Mouse (Mus musculus): ENCODE data around the gene Syne1.

Gene Syne1

GRCm38 (mm10) chr10:5067113-5067512, 484.2 kb downstream of the Syne1 start:
- DNase-seq (ENCODE audit: low read depth, low spot score): no peak

GRCm38 (mm10) chr10:5059983-5060382, 491.3 kb downstream of the Syne1 start:
- DNase-seq (ENCODE audit: low read depth, low spot score): no peak

GRCm38 (mm10) chr10:5058876-5059275, 492.4 kb downstream of the Syne1 start:
- DNase-seq (ENCODE audit: low read depth, low spot score): no peak

GRCm38 (mm10) chr10:5057661-5058060, 493.6 kb downstream of the Syne1 start:
- DNase-seq (ENCODE audit: low read depth, low spot score): no peak

- no peak for DNase-seq (ENCODE audit: low read depth, low spot score)
These were observed 494.3 kb downstream of the Syne1 start for GRCm38 (mm10) chr10:5056940-5057339.

GRCm38 (mm10) chr10:5056243-5056735, 495.0 kb downstream of the Syne1 start:
- no peak for DNase-seq (ENCODE audit: low read depth, low spot score)

- DNase-seq (ENCODE audit: low read depth, low spot score): no peak
These were observed 505.6 kb downstream of the Syne1 start for GRCm38 (mm10) chr10:5045671-5046070.

- no peak for DNase-seq (ENCODE audit: low read depth, low spot score)
These were observed 506.1 kb downstream of the Syne1 start for GRCm38 (mm10) chr10:5045213-5045612.

- no peak for DNase-seq (ENCODE audit: low read depth, low spot score)
These were observed 506.8 kb downstream of the Syne1 start for GRCm38 (mm10) chr10:5044481-5044880.

GRCm38 (mm10) chr10:5041254-5041653, 510.0 kb downstream of the Syne1 start:
- DNase-seq (ENCODE audit: low read depth, low spot score): no peak

- no peak for DNase-seq (ENCODE audit: low read depth, low spot score)
These were observed 518.9 kb downstream of the Syne1 start for GRCm38 (mm10) chr10:5032192-5033048.

GRCm38 (mm10) chr10:5029883-5030282, 521.4 kb downstream of the Syne1 start:
- no peak for DNase-seq (ENCODE audit: low read depth, low spot score)

GRCm38 (mm10) chr10:5029161-5029560, 522.1 kb downstream of the Syne1 start:
- DNase-seq (ENCODE audit: low read depth, low spot score): no peak

GRCm38 (mm10) chr10:5028301-5028700, 523.0 kb downstream of the Syne1 start:
- DNase-seq (ENCODE audit: low read depth, low spot score): no peak

GRCm38 (mm10) chr10:5027208-5027607, 524.1 kb downstream of the Syne1 start:
- no peak for DNase-seq (ENCODE audit: low read depth, low spot score)

GRCm38 (mm10) chr10:5025906-5026305, 525.4 kb downstream of the Syne1 start:
- DNase-seq (ENCODE audit: low read depth, low spot score): no peak

- no peak for DNase-seq (ENCODE audit: low read depth, low spot score)
These were observed 534.1 kb downstream of the Syne1 start for GRCm38 (mm10) chr10:5017148-5017547.

- no peak for DNase-seq (ENCODE audit: low read depth, low spot score)
These were observed 536.3 kb downstream of the Syne1 start for GRCm38 (mm10) chr10:5014976-5015375.

- DNase-seq (ENCODE audit: low read depth, low spot score): no peak
These were observed 539.3 kb downstream of the Syne1 start for GRCm38 (mm10) chr10:5012004-5012403.

- no peak for DNase-seq (ENCODE audit: low read depth, low spot score)
These were observed 542.4 kb downstream of the Syne1 start for GRCm38 (mm10) chr10:5008795-5009366.

- DNase-seq (ENCODE audit: low read depth, low spot score): no peak
These were observed 554.7 kb downstream of the Syne1 start for GRCm38 (mm10) chr10:4996592-4996991.

GRCm38 (mm10) chr10:4993802-4994201, 557.5 kb downstream of the Syne1 start:
- DNase-seq (ENCODE audit: low read depth, low spot score): no peak

GRCm38 (mm10) chr10:4983919-4984318, 567.4 kb downstream of the Syne1 start:
- no peak for DNase-seq (ENCODE audit: low read depth, low spot score)

All from skeletal muscle tissue, adult 2 months (tissue).